Mouse (Mus musculus) embryonic facial prominence, embryonic 13.5 days (tissue): ENCODE data around the gene Sarnp. TPM values are rescaled to one million over a fixed set of nuclear protein-coding genes. Genes with fewer than 3 reads are reported as not detected.

Experiments used
- ATAC-seq: fragments of 200-750 bp; cut with Nextera tagmentation; 2 replicates; pipeline ENCODE4 v1.8.0; 2017; ENCODE audit warnings: low read depth; ENCODE audit not compliant: insufficient number of reproducible peaks, insufficient read depth, low FRiP score, low TSS enrichment
- H3K27ac ChIP-seq: fragments of 300-500 bp; sonication (generic); 2 replicates; pipeline ENCODE4 v1.5.1; 2015; ENCODE audit warnings: moderate library complexity, mild to moderate bottlenecking, inconsistent platforms
- H3K27me3 ChIP-seq: fragments of 300-500 bp; sonication (generic); 2 replicates; pipeline ENCODE4 v1.6.1; 2015; ENCODE audit warnings: mild to moderate bottlenecking, inconsistent platforms
- H3K36me3 ChIP-seq: fragments of 300-500 bp; sonication (generic); 2 replicates; pipeline ENCODE4 v1.6.1; 2015; ENCODE audit warnings: mild to moderate bottlenecking, inconsistent platforms
- H3K4me1 ChIP-seq: fragments of 300-500 bp; sonication (generic); 2 replicates; pipeline ENCODE4 v1.6.1; 2015; ENCODE audit warnings: inconsistent platforms
- H3K4me2 ChIP-seq: fragments of 300-500 bp; sonication (generic); 2 replicates; pipeline ENCODE4 v1.6.1; 2015; ENCODE audit warnings: moderate library complexity, mild to moderate bottlenecking, inconsistent platforms
- H3K4me3 ChIP-seq: fragments of 300-500 bp; sonication (generic); 2 replicates; pipeline ENCODE4 v1.5.1; 2015; ENCODE audit warnings: mild to moderate bottlenecking, inconsistent platforms
- H3K9ac ChIP-seq: fragments of 300-500 bp; sonication (generic); 2 replicates; pipeline ENCODE4 v1.6.1; 2015; ENCODE audit warnings: mild to moderate bottlenecking, inconsistent platforms
- H3K9me3 ChIP-seq: fragments of 300-500 bp; sonication (generic); 2 replicates; pipeline ENCODE4 v1.6.1; 2016; ENCODE audit warnings: inconsistent platforms
- WGBS: fragments of 180-500 bp; shearing (Covaris S2); methylation state at CpG from one replicate; pipeline ENCODE4 v1.1.7; 2015; ENCODE audit warnings: mixed read lengths; 5-methylcytosine and 5-hydroxymethylcytosine counted together
- polyA plus RNA-seq: library from polyadenylated mRNA; unstranded; fragments of >200 nt; fragmentation: Nextera tagmentation; extraction: Ambion mirVana; gene quantifications from 2 replicates; pipeline ENCODE4 v1.2.1, GENCODE M21; 2015

Gene Sarnp
- polyA plus RNA-seq, 1 experiment from 2014 or later: 252 TPM

- no peaks in the 10 kb centered on the region for H3K27me3 ChIP-seq
- H3K36me3 ChIP-seq: peaks cover 36% of the 10 kb centered on the region
- no peak overlapping the region for H3K27ac ChIP-seq
- H3K4me1 ChIP-seq: peaks cover 19% of the 10 kb centered on the region
- WGBS: 90% methylated on average over 8 of the region's 8 CpGs
- H3K9me3 ChIP-seq: no peaks in the 10 kb centered on the region
- ATAC-seq: no peak
- no peak overlapping the region for H3K4me3 ChIP-seq
- no peak overlapping the region for H3K9ac ChIP-seq
- H3K4me2 ChIP-seq: no peak overlapping the region
These were observed 18.5 kb upstream of the Sarnp start for GRCm38 (mm10) chr10:128798676-128799075.

- Histone ChIP-seq H3K27ac (no peak overlapping the region), H3K4me2 (no peak overlapping the region), H3K36me3 (peaks cover 45% of the 10 kb centered on the region), H3K27me3 (no peaks in the 10 kb centered on the region), H3K9me3 (no peaks in the 10 kb centered on the region), H3K4me3 (no peak overlapping the region), H3K9ac (peak overlapping the region; percentile 23; the same call in 1 of the 2 replicates), H3K4me1 (peaks cover 30% of the 10 kb centered on the region)
- no peak for ATAC-seq
- WGBS: 89% methylated on average over 16 of the region's 16 CpGs
These were observed 15.1 kb upstream of the Sarnp start for GRCm38 (mm10) chr10:128801981-128802495.

GRCm38 (mm10) chr10:128802956-128803355 lies 14.2 kb upstream of the Sarnp start:
- ATAC-seq: no peak
- Histone ChIP-seq H3K9me3 (no peaks in the 10 kb centered on the region), H3K27ac (peak overlapping the region; percentile 99), H3K4me3 (peak overlapping the region; percentile 82), H3K4me1 (peaks cover 39% of the 10 kb centered on the region), H3K9ac (peak overlapping the region; percentile 96), H3K27me3 (no peaks in the 10 kb centered on the region), H3K36me3 (peaks cover 45% of the 10 kb centered on the region), H3K4me2 (peak overlapping the region; percentile 85)
- whole genome bisulfite sequencing: 56% methylated on average over 4 of the region's 4 CpGs

GRCm38 (mm10) chr10:128803361-128803760 lies 13.8 kb upstream of the Sarnp start:
- Histone ChIP-seq H3K27me3 (no peaks in the 10 kb centered on the region), H3K9ac (peak overlapping the region; percentile 96), H3K4me3 (peak overlapping the region; percentile 82), H3K4me2 (peak overlapping the region; percentile 85), H3K4me1 (peaks cover 43% of the 10 kb centered on the region), H3K9me3 (no peaks in the 10 kb centered on the region), H3K36me3 (peaks cover 45% of the 10 kb centered on the region), H3K27ac (peak overlapping the region; percentile 99)
- no peak for ATAC-seq
- 4% methylated on average over 6 of the region's 6 CpGs for whole genome bisulfite sequencing

GRCm38 (mm10) chr10:128803771-128804270 lies 13.3 kb upstream of the Sarnp start, which contains the start of gene Dnajc14:
Gene Dnajc14 (plus strand): TSS chr10:128804062.
- H3K9me3 ChIP-seq: no peaks in the 10 kb centered on the region
- peaks cover 48% of the 10 kb centered on the region for H3K4me1 ChIP-seq
- peak within 1 kb of the TSS; percentile 82 for H3K4me3 ChIP-seq
- H3K27me3 ChIP-seq: no peaks in the 10 kb centered on the region
- peak within 1 kb of the TSS; percentile 96 for H3K9ac ChIP-seq
- peak within 1 kb of the TSS; percentile 99 for H3K27ac ChIP-seq
- ATAC-seq: 0 out of 2 replicates have a peak, but pooled peaks have one; percentile 5
- peak within 1 kb of the TSS; percentile 85 for H3K4me2 ChIP-seq
- peaks cover 47% of the 10 kb centered on the region for H3K36me3 ChIP-seq
- whole genome bisulfite sequencing: under 1% methylated on average over 14 of the region's 14 CpGs

- H3K9ac ChIP-seq: peak within 1 kb of the TSS; percentile 96
- H3K36me3 ChIP-seq: peaks cover 48% of the 10 kb centered on the region
- H3K4me1 ChIP-seq: peaks cover 55% of the 10 kb centered on the region
These were observed 12.7 kb upstream of the Sarnp start, which contains the start of gene Tmem198b for GRCm38 (mm10) chr10:128804271-128805091. Gene Tmem198b (minus strand): TSS chr10:128804370.

GRCm38 (mm10) chr10:128805092-128806000 lies 11.8 kb upstream of the Sarnp start:
- ATAC-seq: peak; percentile 88
- Histone ChIP-seq H3K27me3 (no peaks in the 10 kb centered on the region), H3K4me1 (peaks cover 57% of the 10 kb centered on the region), H3K27ac (peak overlapping the region; percentile 99), H3K9ac (peak overlapping the region; percentile 96), H3K4me2 (peak overlapping the region; percentile 85), H3K4me3 (peak overlapping the region; percentile 82), H3K36me3 (peaks cover 49% of the 10 kb centered on the region), H3K9me3 (no peaks in the 10 kb centered on the region)
- WGBS: under 1% methylated on average over 69 of the region's 70 CpGs

More at GRCm38 (mm10) chr10:128804271-128805091, 12.7 kb upstream of the Sarnp start, which contains the start of gene Tmem198b:
- H3K4me2 ChIP-seq: peak within 1 kb of the TSS; percentile 85
- peak within 1 kb of the TSS; percentile 99 for H3K27ac ChIP-seq
- 0% methylated on average over 28 of the region's 28 CpGs for WGBS
- H3K4me3 ChIP-seq: peak within 1 kb of the TSS; percentile 82
- ATAC-seq: peak; percentile 53
- no peaks in the 10 kb centered on the region for H3K9me3 ChIP-seq
- no peaks in the 10 kb centered on the region for H3K27me3 ChIP-seq

GRCm38 (mm10) chr10:128806086-128806485 lies 11.0 kb upstream of the Sarnp start:
- 59% methylated on average over 6 of the region's 6 CpGs for WGBS
- Histone ChIP-seq H3K4me1 (peaks cover 57% of the 10 kb centered on the region), H3K9me3 (no peaks in the 10 kb centered on the region), H3K27me3 (no peaks in the 10 kb centered on the region), H3K27ac (0 out of 2 replicates have a peak overlapping the region, but pooled peaks have one; percentile 99), H3K4me2 (peak overlapping the region; percentile 85), H3K36me3 (peaks cover 42% of the 10 kb centered on the region), H3K4me3 (peak overlapping the region; percentile 82), H3K9ac (peak overlapping the region; percentile 96)
- ATAC-seq: no peak

- H3K27me3 ChIP-seq: no peaks in the 10 kb centered on the region
- peak overlapping the region; percentile 85 for H3K4me2 ChIP-seq
- peaks cover 34% of the 10 kb centered on the region for H3K36me3 ChIP-seq
- ATAC-seq: no peak
- no peaks in the 10 kb centered on the region for H3K9me3 ChIP-seq
- no peak overlapping the region for H3K27ac ChIP-seq
- 88% methylated on average over 8 of the region's 8 CpGs for WGBS
- H3K9ac ChIP-seq: peak overlapping the region; percentile 96
- peaks cover 53% of the 10 kb centered on the region for H3K4me1 ChIP-seq
- peak overlapping the region; percentile 82 for H3K4me3 ChIP-seq
These were observed 10.1 kb upstream of the Sarnp start for GRCm38 (mm10) chr10:128807018-128807417.

GRCm38 (mm10) chr10:128820217-128820616 lies 3.1 kb downstream of the Sarnp start:
- no peak overlapping the region for H3K4me3 ChIP-seq
- H3K9me3 ChIP-seq: no peaks in the 10 kb centered on the region
- WGBS: 90% methylated on average over 4 of the region's 4 CpGs
- H3K4me2 ChIP-seq: no peak overlapping the region
- ATAC-seq: no peak
- no peaks in the 10 kb centered on the region for H3K27me3 ChIP-seq
- peaks cover 50% of the 10 kb centered on the region for H3K36me3 ChIP-seq
- no peak overlapping the region for H3K27ac ChIP-seq
- peaks cover 18% of the 10 kb centered on the region for H3K4me1 ChIP-seq
- no peak overlapping the region for H3K9ac ChIP-seq
